Mouse (Mus musculus) right cerebral cortex, postnatal 25 days (tissue): ENCODE data around the gene Krtap4-16.
"Not testable (repeated sequence)": the region's sequence is repeated elsewhere in the genome, so short reads cannot be mapped to it uniquely, and the experiment has no call there.

Experiments
- DNase-seq: peaks from one replicate; pipeline ENCODE4 v3.0.0; 2022

The Krtap4-16 gene

GRCm38 (mm10) chr11:99851508-99851907 is at the start of gene Krtap4-16:
TSS of gene Krtap4-16 (minus strand) at chr11:99851608.
- DNase-seq, result no peak

GRCm38 (mm10) chr11:99878887-99879286 is 27.5 kb upstream of the Krtap4-16 start, which contains the start of gene Gm11567:
TSS of gene Gm11567 (plus strand) at chr11:99879187.
- DNase-seq, result not testable (repeated sequence)

- DNase-seq, result not testable (repeated sequence)
These were observed 21.7 kb upstream of the Krtap4-16 start, which contains the start of gene Krtap9-1 for GRCm38 (mm10) chr11:99873089-99873488. TSS of gene Krtap9-1 (plus strand) at chr11:99873389.

GRCm38 (mm10) chr11:99864176-99864575 is 12.8 kb upstream of the Krtap4-16 start, which contains the start of gene Gm11559:
TSS of gene Gm11559 (plus strand) at chr11:99864476.
- DNase-seq, result not testable (repeated sequence)

GRCm38 (mm10) chr11:99858761-99859160 is 7.4 kb upstream of the Krtap4-16 start:
- no peak for DNase-seq

- DNase-seq, result no peak
These were observed 6.2 kb upstream of the Krtap4-16 start, which contains the start of gene Gm11568 for GRCm38 (mm10) chr11:99857617-99858016. TSS of gene Gm11568 (plus strand) at chr11:99857917.

GRCm38 (mm10) chr11:99854121-99854520 is 2.7 kb upstream of the Krtap4-16 start:
- DNase-seq, result no peak

GRCm38 (mm10) chr11:99846746-99847145 is 4.7 kb downstream of the Krtap4-16 start:
- DNase-seq, result no peak

- DNase-seq, result no peak
These were observed 9.2 kb downstream of the Krtap4-16 start for GRCm38 (mm10) chr11:99842185-99842584.

GRCm38 (mm10) chr11:99837966-99838365 is 13.4 kb downstream of the Krtap4-16 start, which contains the start of gene 2300003K06Rik:
TSS of gene 2300003K06Rik (minus strand) at chr11:99838066.
- DNase-seq, result no peak

- DNase-seq, result not testable (repeated sequence)
These were observed 35.8 kb downstream of the Krtap4-16 start, which contains the start of gene Gm11564 for GRCm38 (mm10) chr11:99815566-99815965. TSS of gene Gm11564 (minus strand) at chr11:99815666.

GRCm38 (mm10) chr11:99809792-99810191 is 41.6 kb downstream of the Krtap4-16 start, which contains the start of gene Krtap4-13:
TSS of gene Krtap4-13 (minus strand) at chr11:99809892.
- not testable (repeated sequence) for DNase-seq

GRCm38 (mm10) chr11:99804346-99804745 is 47.1 kb downstream of the Krtap4-16 start, which contains the start of gene Gm11554:
TSS of gene Gm11554 (minus strand) at chr11:99804446.
- not testable (repeated sequence) for DNase-seq
